Mouse (Mus musculus) heart, embryonic 11.5 days (tissue): ENCODE measurements at regions not wholly inside any gene's neighbourhood (a gene's known extent, or its start where the extent isn't known, plus 50 kb on each side); places are given as distances from the start of the nearest gene placed in this dataset.

Source experiments
- ATAC-seq: fragments of 200-750 bp; cut with Nextera tagmentation; replicated peaks from 2 replicates; pipeline ENCODE4 v1.8.0; 2017; ENCODE audit warnings: moderate library complexity; ENCODE audit not compliant: insufficient number of reproducible peaks, low FRiP score, low TSS enrichment
- H3K27ac ChIP-seq: fragments of 300-500 bp; sonication (generic); 2 replicates; pipeline ENCODE4 v1.5.1; 2014; ENCODE audit warnings: mild to moderate bottlenecking, low read depth, low read length
- H3K27me3 ChIP-seq: fragments of 300-500 bp; sonication (generic); 2 replicates; pipeline ENCODE4 v1.6.1; 2014; ENCODE audit warnings: mild to moderate bottlenecking, low read length, mixed read lengths; ENCODE audit not compliant: control insufficient read depth, insufficient read depth
- H3K36me3 ChIP-seq: fragments of 300-500 bp; sonication (generic); 2 replicates; pipeline ENCODE4 v1.6.1; 2014; ENCODE audit warnings: mild to moderate bottlenecking, low read length, moderate library complexity, mixed read lengths; ENCODE audit not compliant: control insufficient read depth, insufficient read depth
- H3K4me1 ChIP-seq: fragments of 300-500 bp; sonication (generic); 2 replicates; pipeline ENCODE4 v1.6.1; 2014; ENCODE audit warnings: low read length; ENCODE audit not compliant: control insufficient read depth, insufficient read depth
- H3K4me2 ChIP-seq: fragments of 300-500 bp; sonication (generic); 2 replicates; pipeline ENCODE4 v1.6.1; 2014; ENCODE audit warnings: mild to moderate bottlenecking, moderate library complexity
- H3K4me3 ChIP-seq: fragments of 300-500 bp; sonication (generic); 2 replicates; pipeline ENCODE4 v1.5.1; 2014; ENCODE audit warnings: low read depth, low read length
- H3K9ac ChIP-seq: fragments of 300-500 bp; sonication (generic); 2 replicates; pipeline ENCODE4 v1.6.1; 2014; ENCODE audit warnings: mild to moderate bottlenecking, low read depth, low read length, moderate library complexity
- H3K9me3 ChIP-seq: fragments of 300-500 bp; sonication (generic); replicated peaks from 2 replicates; pipeline ENCODE4 v1.6.1; 2016; ENCODE audit warnings: low read length; ENCODE audit not compliant: control insufficient read depth
- WGBS: fragments of 180-500 bp; shearing (Covaris S2); extraction: QIAGEN DNeasy Blood & Tissue Kit; methylation state at CpG from one replicate; pipeline ENCODE4 v1.1.7; 2014; ENCODE audit not compliant: insufficient replicate concordance; 5-methylcytosine and 5-hydroxymethylcytosine counted together

- no peak for ATAC-seq
- Histone ChIP-seq H3K4me2 (no peak overlapping the region), H3K9ac (no peak overlapping the region), H3K4me1 (0 out of 2 replicates have a peak, but pooled peaks cover 3% of the 10 kb centered on the region), H3K9me3 (no peaks in the 10 kb centered on the region), H3K27me3 (no peaks in the 10 kb centered on the region), H3K27ac (no peak overlapping the region), H3K36me3 (no peaks in the 10 kb centered on the region), H3K4me3 (no peak overlapping the region)
- WGBS: 37% methylated on average over 9 of the region's 9 CpGs
Observed at GRCm38 (mm10) chr8:36009565-36009964, 244.0 kb downstream of the Gm19410 start.

GRCm38 (mm10) chr8:36010446-36011217 is 245.0 kb downstream of the Gm19410 start:
- H3K4me1 ChIP-seq: 0 out of 2 replicates have a peak, but pooled peaks cover 3% of the 10 kb centered on the region
- no peak overlapping the region for H3K9ac ChIP-seq
- no peak for ATAC-seq
- no peaks in the 10 kb centered on the region for H3K36me3 ChIP-seq
- WGBS: 47% methylated on average over 11 of the region's 11 CpGs
- no peak overlapping the region for H3K4me2 ChIP-seq
- no peaks in the 10 kb centered on the region for H3K27me3 ChIP-seq
- H3K4me3 ChIP-seq: no peak overlapping the region
- no peak overlapping the region for H3K27ac ChIP-seq
- H3K9me3 ChIP-seq: no peaks in the 10 kb centered on the region

DNA sequence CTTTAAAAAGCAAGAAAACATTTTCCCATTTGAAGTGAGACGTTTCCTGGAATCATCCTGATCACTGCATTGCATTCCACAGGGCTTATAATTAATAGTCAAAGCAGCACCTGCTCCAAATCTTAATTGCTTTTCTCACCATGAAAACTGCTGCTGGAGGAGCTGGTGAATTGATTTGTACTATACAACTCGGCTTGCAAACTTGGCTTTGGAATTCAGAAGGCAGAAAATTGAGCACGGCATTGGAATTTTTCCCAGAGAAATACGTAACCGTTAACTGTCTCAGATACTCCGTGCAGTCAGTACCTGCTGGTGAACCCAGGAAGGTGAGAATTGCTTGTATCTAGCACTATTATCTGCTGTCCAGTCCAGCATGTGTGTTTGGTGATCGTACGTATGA is 249.3 kb downstream of the Gm19410 start:
- no peaks in the 10 kb centered on the region for H3K9me3 ChIP-seq
- no peak overlapping the region for H3K4me3 ChIP-seq
- no peaks in the 10 kb centered on the region for H3K4me1 ChIP-seq
- ATAC-seq: no peak
- H3K9ac ChIP-seq: no peak overlapping the region
- H3K27ac ChIP-seq: no peak overlapping the region
- no peak overlapping the region for H3K4me2 ChIP-seq
- 82% methylated on average over 8 of the region's 8 CpGs for WGBS
- H3K36me3 ChIP-seq: no peaks in the 10 kb centered on the region
- H3K27me3 ChIP-seq: no peaks in the 10 kb centered on the region

GRCm38 (mm10) chr8:36016321-36017114 is 250.9 kb downstream of the Gm19410 start:
- Histone ChIP-seq H3K36me3 (no peaks in the 10 kb centered on the region), H3K4me1 (no peaks in the 10 kb centered on the region), H3K4me3 (no peak overlapping the region), H3K27ac (no peak overlapping the region), H3K27me3 (no peaks in the 10 kb centered on the region), H3K9ac (no peak overlapping the region), H3K9me3 (no peaks in the 10 kb centered on the region), H3K4me2 (no peak overlapping the region)
- ATAC-seq: no peak
- 80% methylated on average over 20 of the region's 20 CpGs for WGBS

DNA sequence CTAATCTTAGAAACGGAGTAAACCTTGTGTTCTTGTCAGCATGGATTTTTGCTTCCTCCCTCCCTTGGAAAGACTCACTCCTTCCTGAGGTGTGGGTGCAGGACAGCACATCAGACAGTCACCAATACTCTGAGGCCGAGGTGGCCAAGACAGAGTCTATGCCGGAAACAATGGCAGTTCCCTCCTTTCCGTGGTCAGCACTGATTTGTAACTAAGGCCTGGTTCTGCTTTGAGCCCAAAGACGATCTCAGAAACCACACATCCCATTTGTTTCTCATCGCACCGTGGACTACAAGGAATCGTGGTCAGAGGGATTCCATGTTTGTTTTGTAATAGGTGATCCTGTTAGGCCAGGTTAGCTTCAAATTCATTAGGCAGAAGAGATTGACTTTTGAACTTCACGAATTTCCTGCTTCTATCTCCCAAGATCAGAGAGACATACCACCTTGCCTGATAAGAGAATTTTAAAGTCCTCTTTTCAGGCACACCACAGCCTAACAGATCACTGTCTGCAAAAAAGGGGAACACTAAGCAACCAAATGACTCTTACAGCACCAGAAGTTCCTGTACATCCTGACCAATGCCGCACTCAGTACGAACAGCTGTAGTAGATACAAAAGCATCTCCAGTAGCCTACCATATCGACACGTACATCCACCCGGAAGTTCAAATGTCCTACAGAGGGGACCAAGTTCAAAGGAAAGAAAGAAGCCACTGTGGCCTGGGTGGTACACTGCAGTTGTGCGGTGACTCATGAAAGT is 253.6 kb downstream of the Gm19410 start:
- Histone ChIP-seq H3K27ac (no peak overlapping the region), H3K9me3 (no peaks in the 10 kb centered on the region), H3K27me3 (no peaks in the 10 kb centered on the region), H3K4me2 (no peak overlapping the region), H3K4me1 (no peaks in the 10 kb centered on the region), H3K36me3 (no peaks in the 10 kb centered on the region), H3K9ac (no peak overlapping the region), H3K4me3 (no peak overlapping the region)
- WGBS: 76% methylated on average over 15 of the region's 15 CpGs
- no peak for ATAC-seq

- no peaks in the 10 kb centered on the region for H3K4me1 ChIP-seq
Observed at GRCm38 (mm10) chr8:36019895-36020294, 254.3 kb downstream of the Gm19410 start.

DNA sequence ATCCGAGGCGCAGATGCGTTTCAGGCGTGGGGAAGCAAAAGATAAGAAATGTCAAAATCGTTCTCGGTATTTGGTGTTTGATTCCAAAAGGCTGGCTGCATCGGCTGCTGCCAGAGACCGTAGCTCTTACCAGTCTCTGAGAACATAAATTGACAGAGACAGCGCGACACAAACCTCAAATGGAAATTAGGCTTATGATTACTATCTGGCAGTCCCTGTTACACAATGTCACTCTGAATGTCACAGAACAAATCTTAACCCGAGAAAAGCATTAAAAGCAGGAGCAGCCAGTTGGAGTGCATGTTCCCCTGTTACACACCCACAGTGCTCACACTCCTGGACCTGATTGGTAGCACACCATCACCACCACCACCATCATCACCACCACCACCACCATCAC is 262.0 kb downstream of the Gm19410 start:
- Histone ChIP-seq H3K27me3 (no peaks in the 10 kb centered on the region), H3K36me3 (no peaks in the 10 kb centered on the region), H3K4me2 (no peak overlapping the region), H3K9ac (no peak overlapping the region), H3K27ac (no peak overlapping the region), H3K4me1 (no peaks in the 10 kb centered on the region; the same call in 1 of the 2 replicates), H3K4me3 (no peak overlapping the region), H3K9me3 (no peaks in the 10 kb centered on the region)
- ATAC-seq: no peak
- 76% methylated on average over 11 of the region's 11 CpGs for WGBS

More at GRCm38 (mm10) chr8:36019895-36020294, 254.3 kb downstream of the Gm19410 start:
- Histone ChIP-seq H3K27ac (no peak overlapping the region), H3K9ac (no peak overlapping the region), H3K36me3 (no peaks in the 10 kb centered on the region), H3K4me2 (no peak overlapping the region), H3K4me3 (no peak overlapping the region), H3K27me3 (no peaks in the 10 kb centered on the region), H3K9me3 (no peaks in the 10 kb centered on the region)
- no peak for ATAC-seq
- 90% methylated on average over 7 of the region's 7 CpGs for WGBS

DNA sequence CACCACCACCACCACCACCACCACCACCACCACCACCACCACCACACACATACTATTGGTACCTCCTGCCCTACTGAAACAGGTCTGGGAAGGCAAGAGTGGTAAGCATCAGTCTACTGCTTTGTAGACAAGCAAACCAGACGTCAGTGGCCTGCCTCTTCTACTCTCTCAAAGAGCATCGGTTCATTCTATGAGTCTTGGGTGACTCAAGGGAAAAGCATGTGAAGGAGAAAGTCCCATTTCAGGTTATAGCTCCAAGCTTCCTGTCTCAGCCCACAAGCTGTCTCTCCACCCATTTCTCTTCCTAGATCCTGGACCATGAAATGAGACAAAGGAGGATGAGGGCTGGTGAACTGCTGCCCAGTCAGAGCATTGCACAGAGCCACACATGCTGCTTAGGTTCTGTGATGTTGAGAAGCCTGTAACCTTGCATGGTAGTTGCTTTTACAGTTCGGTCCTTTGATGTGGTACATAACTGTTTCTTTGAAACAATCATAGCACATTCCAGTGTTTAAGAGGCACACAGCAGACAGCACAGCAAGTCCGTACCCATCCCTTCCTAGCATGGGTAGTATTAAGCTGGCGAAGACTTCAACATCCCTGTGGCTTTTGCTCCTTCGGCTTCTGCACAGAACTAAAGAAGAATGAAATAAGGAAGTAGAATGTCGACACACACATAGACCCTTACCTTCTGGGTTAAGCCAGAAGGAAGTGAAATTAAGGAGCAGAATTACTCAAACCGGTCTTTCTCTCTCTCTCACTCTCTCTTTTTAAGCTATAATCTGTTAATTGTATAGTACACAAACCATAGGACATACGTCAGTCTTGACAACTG is 262.7 kb downstream of the Gm19410 start:
- H3K4me1 ChIP-seq: no peaks in the 10 kb centered on the region; the same call in 1 of the 2 replicates
- WGBS: 73% methylated on average over 9 of the region's 9 CpGs

More for the DNA sequence above, 262.7 kb downstream of the Gm19410 start:
- Histone ChIP-seq H3K36me3 (no peaks in the 10 kb centered on the region), H3K9ac (no peak overlapping the region), H3K4me2 (no peak overlapping the region), H3K4me3 (no peak overlapping the region), H3K27ac (no peak overlapping the region), H3K27me3 (no peaks in the 10 kb centered on the region), H3K9me3 (no peaks in the 10 kb centered on the region)
- no peak for ATAC-seq
